Mouse (Mus musculus): ENCODE measurements around the gene Vwa3a.

Gene Vwa3a

GRCm38 (mm10) chr7:120836361-120836760 is 97.2 kb downstream of the Vwa3a start:
- no peak for DNase-seq (ENCODE audit: low spot score in 2 of 2)

DNA sequence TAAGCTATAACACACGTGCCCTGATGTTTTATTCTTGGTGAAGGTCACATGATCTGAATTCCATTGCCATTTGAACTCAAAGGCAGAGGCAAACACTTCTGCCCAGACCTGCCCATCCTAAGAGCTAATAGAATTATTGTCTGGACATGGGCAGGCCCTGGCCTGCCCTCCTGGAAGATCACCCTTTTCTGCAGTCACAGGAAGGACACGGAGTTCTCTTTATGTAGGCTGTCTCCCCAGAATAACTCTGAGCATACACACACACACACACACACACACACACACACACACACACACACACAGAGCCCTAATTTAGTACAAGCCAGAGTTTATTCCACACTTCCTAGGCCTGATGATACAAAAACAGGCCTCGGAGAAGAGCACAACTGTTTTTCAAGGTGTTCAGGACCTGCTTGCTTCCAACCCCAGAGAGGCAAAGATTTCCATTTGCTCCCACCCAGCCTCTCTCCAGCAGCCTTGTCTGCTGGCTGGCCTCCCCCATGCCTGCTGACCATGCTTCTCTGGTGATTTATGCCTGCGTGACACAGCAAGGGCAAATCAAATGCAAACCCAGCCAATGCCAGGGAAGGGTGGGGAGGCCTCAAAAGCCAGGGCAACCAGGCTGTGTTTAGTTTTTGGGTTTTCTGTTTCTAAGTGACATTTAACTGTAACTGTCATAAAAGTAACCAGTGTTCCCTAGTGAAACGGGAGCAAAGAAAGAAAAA is 99.5 kb downstream of the Vwa3a start:
- DNase-seq (ENCODE audit: low spot score in 2 of 2) = no peak

- DNase-seq (ENCODE audit: low spot score in 2 of 2) = no peak
These were observed 100.7 kb downstream of the Vwa3a start for GRCm38 (mm10) chr7:120839786-120840185.

GRCm38 (mm10) chr7:120842345-120843036 is 103.4 kb downstream of the Vwa3a start, which contains the start of gene Eef2k:
Gene Eef2k, plus strand, starts transcription at chr7:120842831.
- peak; percentile 77 to 88 for DNase-seq (ENCODE audit: low spot score in 2 of 2)

DNA sequence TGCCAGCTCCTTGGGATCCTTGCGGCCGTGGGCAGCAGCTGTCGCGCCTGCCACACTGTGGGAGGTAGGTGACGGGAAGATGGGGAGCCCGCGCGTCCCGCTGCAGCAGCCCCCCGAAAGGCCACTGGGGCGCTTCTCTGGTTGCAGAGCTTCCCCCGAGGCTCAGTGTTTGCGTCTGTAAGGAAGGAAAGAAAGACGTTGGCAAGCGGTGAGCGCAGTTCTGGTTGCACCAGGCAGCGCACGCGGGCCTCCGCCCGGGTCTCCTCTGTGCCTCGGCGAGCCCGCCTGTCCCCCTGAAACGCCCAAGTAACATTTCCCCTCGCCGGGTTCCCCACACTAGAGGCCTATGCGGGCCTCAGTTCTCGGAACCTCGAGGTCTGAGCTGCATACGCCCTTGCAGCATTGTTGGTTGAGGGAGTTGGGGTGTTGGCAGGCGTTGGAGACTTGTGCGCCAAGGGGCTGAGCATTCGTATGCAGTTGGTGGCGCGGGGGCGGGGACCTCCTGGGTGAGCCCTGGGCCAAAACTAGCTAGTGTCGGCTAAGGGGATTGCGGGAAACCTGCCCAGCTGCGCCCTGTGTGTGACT is 104.0 kb downstream of the Vwa3a start:
- peak; percentile 69 to 88 for DNase-seq (ENCODE audit: low spot score in 2 of 2)

- no peak for DNase-seq (ENCODE audit: low spot score in 2 of 2)
These were observed 104.8 kb downstream of the Vwa3a start for GRCm38 (mm10) chr7:120843852-120844435.

GRCm38 (mm10) chr7:120844689-120845088 is 105.6 kb downstream of the Vwa3a start:
- no peak for DNase-seq (ENCODE audit: low spot score in 2 of 2)

DNA sequence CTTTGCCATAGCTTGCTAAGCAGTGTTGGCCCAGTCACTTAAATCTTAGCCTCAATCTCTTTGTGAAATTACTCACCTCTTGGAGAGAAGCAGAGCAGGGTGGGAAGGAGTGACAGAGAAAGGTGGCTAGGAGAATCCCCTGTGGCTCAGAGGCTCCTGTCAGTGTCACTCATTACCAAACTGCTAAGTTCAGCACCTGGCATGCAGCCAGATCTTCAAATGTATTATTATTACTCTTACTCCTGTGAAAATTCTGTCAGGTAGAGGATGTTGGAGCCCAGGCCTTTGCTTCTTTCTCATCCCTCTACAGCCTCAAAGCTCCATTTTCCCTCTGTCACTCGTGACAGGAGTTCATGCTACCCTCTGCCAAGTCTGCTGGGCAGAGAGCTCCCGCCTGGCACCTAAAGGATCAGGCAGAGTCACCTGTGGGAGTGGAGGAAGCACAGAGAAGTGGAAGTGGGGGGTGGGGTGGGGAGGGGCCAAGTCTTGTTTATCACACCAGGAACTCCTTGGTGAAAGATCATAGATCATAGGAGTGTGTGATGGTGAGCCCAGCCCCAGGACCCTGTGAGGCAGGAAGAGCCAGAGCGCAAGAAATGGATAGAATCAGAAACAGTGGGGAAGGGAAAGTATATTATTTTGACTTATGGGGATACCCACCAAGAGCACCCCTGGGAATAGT is 109.9 kb downstream of the Vwa3a start:
- DNase-seq (ENCODE audit: low spot score in 2 of 2) = no peak

GRCm38 (mm10) chr7:120850165-120850564 is 111.0 kb downstream of the Vwa3a start:
- no peak for DNase-seq (ENCODE audit: low spot score in 2 of 2)

Measured in left cerebral cortex, adult 9 months (tissue).